Mouse (Mus musculus) ES-E14 (cell line): ENCODE data around the gene Dcaf5. TPM values are rescaled to one million over a fixed set of nuclear protein-coding genes. Genes with fewer than 3 reads are reported as not detected.

ENCODE experiments used
- DNase-seq: peaks from one replicate; pipeline ENCODE4 v3.0.0-alpha.2; 2013; ENCODE audit warnings: low read depth, low spot score
- H3K27ac ChIP-seq: 2 replicates; pipeline ENCODE4 v1.5.1; 2012; ENCODE audit warnings: low read depth, mild to moderate bottlenecking, low read length, moderate library complexity, mixed read lengths; ENCODE audit not compliant: poor library complexity, insufficient read depth, severe bottlenecking
- H3K36me3 ChIP-seq: 2 replicates; pipeline ENCODE4 v1.6.1; 2012; ENCODE audit warnings: mild to moderate bottlenecking, low read length, moderate library complexity, mixed read lengths; ENCODE audit not compliant: control insufficient read depth, poor library complexity, insufficient read depth, severe bottlenecking
- H3K4me1 ChIP-seq, 2 experiments: fragments of 150-350 bp in 1 of 2; sonication (generic) in 1 of 2; 2 replicates each; pipeline ENCODE4 v1.6.1; 2012; ENCODE audit warnings: low read length in 2 of 2, mild to moderate bottlenecking in 1 of 2, mixed read lengths in 1 of 2; ENCODE audit not compliant: control insufficient read depth in 2 of 2, insufficient read depth in 2 of 2, poor library complexity in 1 of 2
- H3K4me3 ChIP-seq, 2 experiments: fragments of 150-350 bp in 1 of 2; sonication (generic) in 1 of 2; 2 replicates each; pipeline ENCODE4 v1.5.1; 2012; ENCODE audit warnings: low read length in 2 of 2, low read depth in 1 of 2, mild to moderate bottlenecking in 1 of 2, mixed read lengths in 1 of 2; ENCODE audit not compliant: insufficient read depth in 1 of 2, poor library complexity in 1 of 2, severe bottlenecking in 1 of 2
- H3K9ac ChIP-seq: 2 replicates; pipeline ENCODE4 v1.6.1; 2012; ENCODE audit warnings: low read depth, mild to moderate bottlenecking, low read length, mixed read lengths; ENCODE audit not compliant: poor library complexity, insufficient read depth, severe bottlenecking
- H3K9me3 ChIP-seq: fragments of 150-350 bp; sonication (generic); 2 replicates; pipeline ENCODE4 v1.6.1; 2012; ENCODE audit warnings: low read depth, mild to moderate bottlenecking, low read length; ENCODE audit not compliant: control insufficient read depth, insufficient read depth
- CHD2 ChIP-seq: IDR thresholded peaks from 2 replicates; pipeline ENCODE4 v1.6.1; 2014; ENCODE audit warnings: mild to moderate bottlenecking, low read depth, low read length, inconsistent platforms
- HCFC1 ChIP-seq: IDR thresholded peaks from 2 replicates; pipeline ENCODE4 v1.6.1; 2012; ENCODE audit warnings: low read length, inconsistent platforms, borderline replicate concordance; ENCODE audit not compliant: insufficient read depth
- MAFK ChIP-seq: IDR thresholded peaks from 2 replicates; pipeline ENCODE4 v1.6.1; 2014; ENCODE audit warnings: mild to moderate bottlenecking, low read depth, low read length, inconsistent platforms; ENCODE audit not compliant: insufficient read depth
- ZC3H11A ChIP-seq: IDR thresholded peaks from 2 replicates; pipeline ENCODE4 v1.6.1; 2012; ENCODE audit warnings: low read depth, mild to moderate bottlenecking, inconsistent platforms, low read length, borderline replicate concordance
- ZNF384 ChIP-seq: IDR thresholded peaks from 2 replicates; pipeline ENCODE4 v1.6.1; 2012; ENCODE audit warnings: low read depth, low read length, inconsistent platforms
- in situ Hi-C, 2 experiments: fragments of 600-800 bp; cut with MboI; formaldehyde crosslinking; loops; one replicate each; pipeline ENCODE4 v1.15.1; 2025; ENCODE audit warnings: low sequenced_read_pairs in 2 of 2, inconsistent platforms in 1 of 2; ENCODE audit not compliant: unreplicated experiment in 2 of 2
- total RNA-seq: library from RNA; depleted of rRNA; stranded (reverse); fragments of 300-350 nt; gene quantifications from 2 replicates; pipeline ENCODE4 v1.2.3, GENCODE M21; 2012

The Dcaf5 gene
- total RNA-seq, 1 experiment = 9.0 TPM

GRCm38 (mm10) chr12:80344777-80345231 lies 91.6 kb downstream of the Dcaf5 start:
- Histone ChIP-seq H3K9ac (no peak overlapping the region), H3K9me3 (no peaks in the 10 kb centered on the region), H3K27ac (no peak overlapping the region), H3K4me1 (peaks cover 0 to 3% of the 10 kb centered on the region in 2 experiments; a peak in 1 of 4 replicates), H3K4me3 (no peak overlapping the region), H3K36me3 (peaks cover 3% of the 10 kb centered on the region; the same call in 1 of the 2 replicates)
- DNase-seq = no peak
- TF ChIP-seq ZNF384 = no peak
- TF ChIP-seq MAFK = no peak
- TF ChIP-seq ZC3H11A = no peak
- no peak for TF ChIP-seq HCFC1
- no peak for TF ChIP-seq CHD2
- in situ Hi-C loops = no loop called here

DNA sequence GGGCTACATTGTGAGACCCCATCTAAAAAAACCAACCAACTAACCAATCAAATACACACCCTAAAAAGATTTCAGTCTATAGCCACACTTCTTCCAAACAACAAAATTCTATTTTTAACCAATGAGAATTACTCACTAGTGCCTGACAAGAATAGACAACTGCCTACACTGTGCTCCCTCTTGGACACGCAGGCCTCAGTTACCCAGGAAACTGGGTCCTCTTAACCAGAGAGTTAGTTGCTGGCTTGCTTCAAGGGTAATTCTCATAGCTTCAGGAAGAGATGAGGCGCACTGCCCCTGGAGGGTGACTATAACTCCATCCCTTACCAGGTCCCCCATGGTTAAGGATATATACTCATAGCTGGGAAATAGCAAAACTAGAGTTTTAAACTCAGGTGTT lies 95.5 kb downstream of the Dcaf5 start:
- no peak for TF ChIP-seq ZC3H11A
- no peak for TF ChIP-seq MAFK
- no peak for TF ChIP-seq HCFC1
- no peak for TF ChIP-seq ZNF384
- no peak for TF ChIP-seq CHD2
- Histone ChIP-seq H3K27ac (no peak overlapping the region), H3K4me1 (peaks cover 0 to 8% of the 10 kb centered on the region in 2 experiments; a peak in 1 of 4 replicates), H3K4me3 (no peak overlapping the region), H3K9me3 (no peaks in the 10 kb centered on the region), H3K9ac (no peak overlapping the region), H3K36me3 (peaks cover 22% of the 10 kb centered on the region)
- no peak for DNase-seq
- in situ Hi-C loops = no loop called here

GRCm38 (mm10) chr12:80334162-80334561 lies 102.2 kb downstream of the Dcaf5 start:
- H3K9me3 ChIP-seq = no peaks in the 10 kb centered on the region
- no peak for DNase-seq
- peaks cover 0 to 9% of the 10 kb centered on the region in 2 experiments; a peak in 1 of 4 replicates for H3K4me1 ChIP-seq
- no peak overlapping the region for H3K27ac ChIP-seq
- no peak overlapping the region for H3K4me3 ChIP-seq
- H3K9ac ChIP-seq = no peak overlapping the region
- in situ Hi-C loops = no loop called here
- peaks cover 13% of the 10 kb centered on the region for H3K36me3 ChIP-seq
- no peak for TF ChIP-seq HCFC1
- TF ChIP-seq ZC3H11A = no peak
- no peak for TF ChIP-seq CHD2
- no peak for TF ChIP-seq MAFK
- TF ChIP-seq ZNF384 = no peak

GRCm38 (mm10) chr12:80331634-80332033 lies 104.8 kb downstream of the Dcaf5 start:
- Histone ChIP-seq H3K4me1 (peaks cover 0 to 7% of the 10 kb centered on the region in 2 experiments; a peak in 1 of 4 replicates), H3K4me3 (no peak overlapping the region), H3K9me3 (no peaks in the 10 kb centered on the region), H3K36me3 (no peaks in the 10 kb centered on the region), H3K27ac (no peak overlapping the region), H3K9ac (no peak overlapping the region)
- no peak for DNase-seq
- in situ Hi-C loops = no loop called here
- no peak for TF ChIP-seq ZNF384
- no peak for TF ChIP-seq HCFC1
- TF ChIP-seq ZC3H11A = no peak
- no peak for TF ChIP-seq CHD2
- no peak for TF ChIP-seq MAFK

GRCm38 (mm10) chr12:80330819-80331218 lies 105.6 kb downstream of the Dcaf5 start:
- no peak for DNase-seq
- TF ChIP-seq MAFK (no peak), ZC3H11A (no peak), CHD2 (no peak), ZNF384 (no peak), HCFC1 (no peak)
- no peak overlapping the region for H3K27ac ChIP-seq
- H3K9ac ChIP-seq = no peak overlapping the region
- H3K9me3 ChIP-seq = no peaks in the 10 kb centered on the region
- no peak overlapping the region for H3K4me3 ChIP-seq
- no peaks in the 10 kb centered on the region for H3K36me3 ChIP-seq
- in situ Hi-C loops = no loop called here
- H3K4me1 ChIP-seq = peaks cover 0 to 7% of the 10 kb centered on the region in 2 experiments; a peak in 1 of 4 replicates
